Mouse (Mus musculus): Measurements from ENCODE around the gene Pbld2. TPM values are rescaled to one million over a fixed set of nuclear protein-coding genes. Genes with fewer than 3 reads are reported as not detected.
A peak's percentile ranks its signal among the peaks of the same experiment; 100 is the strongest.

Gene Pbld2
- polyA plus RNA-seq, 1 experiment from 2014 or later = 1.1 TPM

DNA sequence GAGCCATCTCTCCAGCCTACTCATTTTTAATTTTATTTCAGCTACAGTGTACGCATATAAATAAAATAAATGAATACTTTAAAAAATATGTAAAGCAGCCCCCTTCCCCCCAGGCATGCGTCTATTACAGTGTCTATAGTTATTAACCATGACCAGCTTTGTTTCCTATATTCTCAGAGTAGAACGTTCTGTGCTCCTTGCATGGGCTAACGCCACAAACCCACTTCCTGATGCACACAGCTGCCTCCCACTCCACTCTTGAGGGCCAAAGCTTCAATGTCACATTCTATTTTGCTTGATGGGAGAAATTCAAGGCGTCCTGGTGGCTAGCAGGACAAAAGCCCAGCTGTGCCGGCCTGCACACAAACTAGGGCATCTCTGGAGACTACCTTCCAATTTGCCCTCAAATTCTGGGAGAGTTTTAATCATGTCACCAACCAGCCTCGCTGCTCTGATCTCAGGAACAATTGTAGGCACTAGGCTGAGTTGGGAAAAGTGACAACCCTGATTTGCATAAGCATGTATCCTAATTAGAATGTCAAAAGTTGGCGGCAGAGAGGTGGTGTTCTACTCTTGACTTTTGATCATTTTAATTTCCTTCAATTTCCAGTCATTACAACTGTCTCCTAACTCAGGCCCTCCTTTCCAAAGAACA lies 65.1 kb downstream of the Pbld2 start:
- Histone ChIP-seq H3K4me3 (peak overlapping the region; percentile 29), H3K9ac (peak overlapping the region; percentile 63), H3K27ac (no peak overlapping the region), H3K9me3 (no peaks in the 10 kb centered on the region), H3K4me1 (replicated peaks) (peaks cover 18% of the 10 kb centered on the region), H3K36me3 (no peaks in the 10 kb centered on the region), H3K27me3 (peaks cover 3% of the 10 kb centered on the region), H3K4me2 (peak overlapping the region; percentile 54)
- 19% methylated on average over 8 of the region's 8 CpGs for WGBS
- no peak for ATAC-seq (ENCODE audit: low FRiP score)

DNA sequence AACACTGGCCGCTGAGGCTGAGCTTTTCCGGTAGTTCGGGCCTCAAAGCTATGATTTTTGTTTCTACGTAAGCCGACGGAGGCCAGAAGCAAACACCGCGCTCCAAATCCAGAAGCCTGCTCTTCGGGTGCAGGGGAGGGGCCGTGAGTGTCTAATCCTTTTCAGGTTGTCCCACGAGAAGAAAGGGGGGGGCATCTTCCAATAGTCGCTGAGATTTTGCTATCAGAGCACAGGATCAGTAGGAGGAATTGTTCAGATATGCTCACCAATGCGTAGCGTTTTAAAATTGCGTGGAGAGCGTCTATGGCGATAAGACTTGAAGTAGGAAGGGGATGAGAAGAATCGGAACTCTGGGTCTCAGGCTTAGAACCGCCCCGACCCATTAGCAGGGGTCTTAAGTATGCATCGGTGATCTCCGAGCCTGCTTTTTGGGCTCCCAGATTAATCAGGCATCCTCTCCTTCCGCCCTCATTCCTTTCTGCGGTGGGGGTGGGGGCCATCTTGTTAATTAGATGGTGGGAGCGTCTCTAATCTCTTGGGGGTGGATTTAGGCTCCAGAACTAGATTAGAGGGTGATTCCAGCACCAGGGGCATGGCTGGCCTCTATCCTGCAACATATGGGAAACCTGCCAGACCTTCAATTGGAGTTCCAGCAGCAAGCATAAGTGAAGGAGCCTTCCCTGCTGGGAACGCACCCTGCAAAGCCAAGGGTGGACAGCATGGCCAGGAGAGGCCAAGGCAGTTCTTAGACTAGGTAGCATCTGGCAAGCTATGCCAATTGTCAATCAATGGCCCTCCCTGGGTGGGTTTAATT lies 65.8 kb downstream of the Pbld2 start:
- Histone ChIP-seq H3K27me3 (peaks cover 3% of the 10 kb centered on the region), H3K9me3 (no peaks in the 10 kb centered on the region), H3K4me3 (peak overlapping the region; percentile 29), H3K4me1 (replicated peaks) (peaks cover 18% of the 10 kb centered on the region), H3K4me2 (peak overlapping the region; percentile 54), H3K36me3 (no peaks in the 10 kb centered on the region), H3K9ac (peak overlapping the region; percentile 63), H3K27ac (no peak overlapping the region)
- ATAC-seq (ENCODE audit: low FRiP score) = peak; percentile 39; the same call in 1 of the 2 replicates
- 5% methylated on average over 26 of the region's 26 CpGs for WGBS

DNA sequence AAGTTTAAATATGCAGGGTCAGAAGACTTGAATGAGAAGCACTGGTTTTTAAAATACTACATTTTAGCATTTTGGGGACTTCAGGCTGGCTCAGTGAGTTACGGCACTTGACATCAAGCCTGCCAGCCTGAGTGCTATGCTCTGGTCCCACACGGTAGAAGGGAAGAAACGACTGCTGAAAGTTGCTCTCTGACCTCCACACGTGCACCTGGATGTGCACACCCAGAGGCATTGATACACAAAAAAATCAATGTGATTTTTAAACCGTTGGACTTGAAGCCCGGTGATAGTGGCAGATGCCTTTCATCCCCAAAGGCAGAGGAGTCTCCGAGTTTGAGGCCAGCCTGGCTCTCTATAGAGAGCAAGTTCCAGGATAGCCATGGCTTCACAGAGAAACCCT lies 67.8 kb downstream of the Pbld2 start:
- ATAC-seq (ENCODE audit: low FRiP score) = no peak
- Histone ChIP-seq H3K9me3 (no peaks in the 10 kb centered on the region), H3K4me3 (no peak overlapping the region), H3K4me2 (no peak overlapping the region), H3K9ac (no peak overlapping the region), H3K27me3 (peaks cover 3% of the 10 kb centered on the region), H3K36me3 (no peaks in the 10 kb centered on the region), H3K27ac (no peak overlapping the region), H3K4me1 (replicated peaks) (peaks cover 18% of the 10 kb centered on the region)
- 76% methylated on average over 7 of the region's 7 CpGs for WGBS

DNA sequence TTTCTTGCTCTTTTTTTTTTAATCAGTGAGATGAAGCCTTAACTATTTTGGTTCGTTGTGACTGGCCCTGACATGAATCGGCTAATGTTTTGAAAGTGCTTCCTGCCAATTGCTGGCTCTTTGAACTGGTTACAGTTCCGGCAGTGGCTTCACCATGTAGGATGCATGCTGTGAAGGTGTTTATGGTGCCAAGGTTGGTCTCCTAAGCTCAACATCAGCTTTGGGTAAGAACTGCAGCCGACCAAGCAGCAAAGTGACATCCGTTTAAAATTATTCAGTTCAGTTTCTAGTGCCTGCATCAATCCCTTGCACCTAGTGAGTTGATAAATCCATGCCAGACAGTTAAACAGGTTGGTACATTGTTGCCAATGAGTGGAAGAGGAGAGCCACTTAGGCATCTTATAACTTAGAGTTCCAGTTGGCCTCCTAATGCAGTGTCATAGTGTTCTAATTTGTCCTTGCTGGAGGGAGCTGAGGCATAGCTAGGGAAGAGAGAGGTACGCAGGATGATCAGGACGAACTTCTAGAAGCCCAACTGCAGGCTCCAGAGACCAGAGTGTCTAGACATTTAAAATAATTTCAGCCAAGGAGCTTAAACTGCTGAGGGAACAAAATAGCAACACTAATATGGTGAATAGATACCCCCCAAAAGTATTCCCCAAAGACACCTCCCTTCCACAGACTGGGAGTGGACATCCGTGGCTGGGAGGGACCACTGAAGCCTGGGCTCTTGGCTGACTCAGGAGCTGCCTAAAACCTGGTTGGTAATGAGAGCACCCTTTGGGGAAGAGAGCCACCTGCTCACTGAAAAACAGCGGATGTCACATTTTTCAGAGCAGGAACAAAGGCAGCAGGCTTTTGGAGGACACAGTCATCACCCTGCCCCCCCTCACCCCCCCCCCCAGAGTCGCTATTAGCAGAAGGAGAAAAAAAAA lies 68.8 kb downstream of the Pbld2 start:
- H3K36me3 ChIP-seq = no peaks in the 10 kb centered on the region

GRCm38 (mm10) chr10:63096757-63097156 lies 72.6 kb downstream of the Pbld2 start:
- 78% methylated on average over 2 of the region's 2 CpGs for WGBS
- H3K9me3 ChIP-seq = no peaks in the 10 kb centered on the region
- no peak for ATAC-seq (ENCODE audit: low FRiP score)
- H3K4me2 ChIP-seq = no peak overlapping the region
- no peak overlapping the region for H3K9ac ChIP-seq
- no peaks in the 10 kb centered on the region for H3K36me3 ChIP-seq
- H3K27me3 ChIP-seq = peaks cover 30% of the 10 kb centered on the region
- no peak overlapping the region for H3K4me3 ChIP-seq
- H3K4me1 ChIP-seq (replicated peaks) = peaks cover 14% of the 10 kb centered on the region
- H3K27ac ChIP-seq = no peak overlapping the region

More for the DNA sequence above, 68.8 kb downstream of the Pbld2 start:
- Histone ChIP-seq H3K4me1 (replicated peaks) (peaks cover 18% of the 10 kb centered on the region), H3K9ac (no peak overlapping the region), H3K27ac (no peak overlapping the region), H3K4me2 (no peak overlapping the region), H3K9me3 (no peaks in the 10 kb centered on the region), H3K27me3 (peaks cover 11% of the 10 kb centered on the region), H3K4me3 (no peak overlapping the region)
- 69% methylated on average over 10 of the region's 10 CpGs for WGBS
- ATAC-seq (ENCODE audit: low FRiP score) = no peak

DNA sequence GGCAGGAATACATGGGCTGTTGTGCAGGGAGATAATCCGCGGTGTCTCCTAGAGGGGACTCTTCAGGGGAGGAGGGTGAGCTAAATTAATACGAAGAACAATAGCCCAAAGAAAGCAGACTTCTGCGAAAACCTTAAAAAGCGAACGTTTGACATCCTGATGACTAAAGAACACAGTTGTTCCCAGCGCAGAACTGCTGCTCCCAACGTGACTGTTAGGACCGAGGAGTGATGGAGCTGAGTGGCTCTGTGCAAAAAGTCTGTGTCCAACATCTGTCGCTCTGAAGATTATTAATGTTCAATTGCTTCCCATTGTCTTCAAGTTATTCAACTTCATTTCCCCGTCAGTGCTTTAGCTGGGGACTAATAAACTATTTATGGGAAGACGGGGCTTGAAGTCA lies 74.1 kb downstream of the Pbld2 start:
- Histone ChIP-seq H3K27me3 (peaks cover 34% of the 10 kb centered on the region), H3K4me2 (no peak overlapping the region), H3K4me3 (no peak overlapping the region), H3K27ac (no peak overlapping the region), H3K4me1 (replicated peaks) (peaks cover 14% of the 10 kb centered on the region), H3K36me3 (no peaks in the 10 kb centered on the region), H3K9ac (no peak overlapping the region), H3K9me3 (no peaks in the 10 kb centered on the region)
- 50% methylated on average over 12 of the region's 12 CpGs for WGBS
- ATAC-seq (ENCODE audit: low FRiP score) = no peak

- H3K36me3 ChIP-seq = no peaks in the 10 kb centered on the region
- peak within 1 kb of the TSS; percentile 59 for H3K4me3 ChIP-seq
- no peaks in the 10 kb centered on the region for H3K9me3 ChIP-seq
- WGBS = 3% methylated on average over 16 of the region's 16 CpGs
- peak within 1 kb of the TSS; percentile 82 for H3K9ac ChIP-seq
- peaks cover 14% of the 10 kb centered on the region for H3K4me1 ChIP-seq (replicated peaks)
- peak; percentile 41; the same call in 1 of the 2 replicates for ATAC-seq (ENCODE audit: low FRiP score)
- H3K27ac ChIP-seq = peak within 1 kb of the TSS; percentile 71
- H3K4me2 ChIP-seq = peak within 1 kb of the TSS; percentile 88
- peaks cover 34% of the 10 kb centered on the region for H3K27me3 ChIP-seq
These were observed 75.4 kb downstream of the Pbld2 start, which contains the start of gene Atoh7 for GRCm38 (mm10) chr10:63099521-63099920. Atoh7 (plus strand) TSS chr10:63099651.

DNA sequence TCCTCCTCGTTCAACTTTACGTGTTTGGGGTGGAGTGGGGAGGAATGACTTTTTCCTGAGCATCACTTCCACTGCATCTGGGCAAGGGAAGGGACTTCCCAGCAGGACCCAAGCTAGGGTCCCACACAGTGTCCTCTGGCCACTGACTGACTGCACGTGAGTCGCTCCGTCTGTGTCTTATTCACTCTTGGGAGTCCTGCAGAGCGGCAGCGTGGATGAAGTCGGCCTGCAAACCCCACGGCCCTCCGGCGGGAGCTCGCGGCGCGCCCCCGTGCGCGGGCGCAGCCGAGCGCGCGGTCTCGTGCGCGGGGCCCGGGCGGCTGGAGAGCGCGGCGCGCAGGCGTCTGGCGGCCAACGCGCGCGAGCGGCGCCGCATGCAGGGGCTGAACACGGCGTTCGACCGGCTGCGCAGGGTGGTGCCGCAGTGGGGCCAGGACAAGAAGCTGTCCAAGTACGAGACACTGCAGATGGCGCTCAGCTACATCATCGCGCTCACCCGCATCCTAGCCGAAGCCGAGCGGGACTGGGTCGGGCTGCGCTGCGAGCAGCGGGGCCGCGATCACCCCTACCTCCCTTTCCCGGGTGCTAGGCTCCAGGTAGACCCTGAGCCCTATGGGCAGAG lies 75.9 kb downstream of the Pbld2 start:
- peak overlapping the region; percentile 82 for H3K9ac ChIP-seq
- peak overlapping the region; percentile 59 for H3K4me3 ChIP-seq
- peaks cover 34% of the 10 kb centered on the region for H3K27me3 ChIP-seq
- no peaks in the 10 kb centered on the region for H3K9me3 ChIP-seq
- peaks cover 14% of the 10 kb centered on the region for H3K4me1 ChIP-seq (replicated peaks)
- peak overlapping the region; percentile 88 for H3K4me2 ChIP-seq
- WGBS = under 1% methylated on average over 62 of the region's 62 CpGs
- peak overlapping the region; percentile 71 for H3K27ac ChIP-seq
- peak; percentile 87 for ATAC-seq (ENCODE audit: low FRiP score)
- no peaks in the 10 kb centered on the region for H3K36me3 ChIP-seq

GRCm38 (mm10) chr10:63100657-63101056 lies 76.5 kb downstream of the Pbld2 start:
- H3K27ac ChIP-seq = no peak overlapping the region; the same call in 1 of the 2 replicates
- H3K36me3 ChIP-seq = no peaks in the 10 kb centered on the region
- 8% methylated on average over 9 of the region's 9 CpGs for WGBS
- peak; percentile 49; the same call in 1 of the 2 replicates for ATAC-seq (ENCODE audit: low FRiP score)
- peaks cover 34% of the 10 kb centered on the region for H3K27me3 ChIP-seq
- H3K9ac ChIP-seq = peak overlapping the region; percentile 82
- peak overlapping the region; percentile 88 for H3K4me2 ChIP-seq
- H3K4me1 ChIP-seq (replicated peaks) = peaks cover 14% of the 10 kb centered on the region
- H3K4me3 ChIP-seq = peak overlapping the region; percentile 59
- no peaks in the 10 kb centered on the region for H3K9me3 ChIP-seq

Measured in hindbrain, embryonic 13.5 days (tissue).